Mouse (Mus musculus): ENCODE results near the gene Zc3h10.
"Not testable (repeated sequence)": the region's sequence is repeated elsewhere in the genome, so short reads cannot be mapped to it uniquely, and the experiment has no call there.

Zc3h10 gene

GRCm38 (mm10) chr10:128495903-128496302 lies 51.7 kb downstream of the Zc3h10 start:
- no peak for DNase-seq (ENCODE audit: low spot score)

GRCm38 (mm10) chr10:128495270-128495669 lies 52.3 kb downstream of the Zc3h10 start:
- no peak for DNase-seq (ENCODE audit: low spot score)

GRCm38 (mm10) chr10:128494667-128495245 lies 52.8 kb downstream of the Zc3h10 start:
- DNase-seq (ENCODE audit: low spot score): no peak

GRCm38 (mm10) chr10:128493695-128494666 lies 53.6 kb downstream of the Zc3h10 start, which contains the start of gene Myl6:
Gene Myl6 (minus strand): TSS chr10:128494145.
- peak; percentile 95 for DNase-seq (ENCODE audit: low spot score)

- no peak for DNase-seq (ENCODE audit: low spot score)
Observed at GRCm38 (mm10) chr10:128493319-128493694, 54.3 kb downstream of the Zc3h10 start.

GRCm38 (mm10) chr10:128492633-128493311 lies 54.8 kb downstream of the Zc3h10 start:
- DNase-seq (ENCODE audit: low spot score): no peak

GRCm38 (mm10) chr10:128492051-128492450 lies 55.5 kb downstream of the Zc3h10 start:
- DNase-seq (ENCODE audit: low spot score): not testable (repeated sequence)

Measured in urinary bladder, postnatal 10 days (tissue).